ENCODE assay signal across 30 mouse cellular contexts in the genomic region with DNA sequence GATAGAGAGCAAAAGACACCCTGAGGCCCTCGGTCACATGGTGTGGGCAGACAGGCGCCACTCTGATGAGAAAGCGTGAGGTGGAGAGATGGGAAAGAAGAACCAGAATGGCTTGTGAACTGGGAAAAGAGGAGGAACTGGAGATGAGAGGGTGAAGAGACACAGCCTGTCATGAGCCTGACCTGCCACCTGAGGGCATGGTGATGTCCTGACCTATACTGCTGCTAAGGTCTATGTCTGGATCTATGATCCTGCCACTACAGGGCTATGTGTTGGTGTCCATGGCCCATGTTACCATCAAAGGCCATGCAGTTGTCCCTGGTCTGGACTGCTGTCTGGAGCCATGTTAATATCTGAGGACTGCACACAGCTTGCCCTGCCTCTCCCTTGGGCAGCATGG. TPM values are rescaled to one million over a fixed set of nuclear protein-coding genes. Genes with fewer than 3 reads are reported as not detected.
DNase-seq lines count a peak whose midpoint lies in the region; ATAC-seq and TF ChIP-seq lines count a peak whose summit lies in the region.
"Had no signal": no experiment of that assay in that cellular context is flagged by ENCODE, and none has a peak within 500 bp of the region (broad histone marks: within the 10 kb centered on the region; RNA-seq: fewer than 3 reads in every experiment).

No protein-coding gene starts in this region.

- H3K27ac ChIP-seq in kidney, adult 2 months (ENCODE audit: insufficient read depth, low read depth, low read length) = no peak overlapping the region
- no peak overlapping the region for H3K27ac ChIP-seq in ES-Bruce4 (ENCODE audit: insufficient read depth, low read length)
- no peak overlapping the region for H3K27ac ChIP-seq in liver, embryonic 14.5 days
- H3K27ac ChIP-seq: hindbrain, embryonic 15.5 days; liver, embryonic 15.5 days; midbrain, embryonic 13.5 days; neural tube, embryonic 15.5 days had no signal

- 94% methylated on average over 3 of the region's 3 CpGs for WGBS in kidney, adult 2 months
- 54% methylated on average over 3 of the region's 3 CpGs for WGBS in liver, embryonic 14.5 days (ENCODE audit: insufficient replicate concordance)

- no peaks in the 10 kb centered on the region for H3K36me3 ChIP-seq in kidney, adult 2 months (ENCODE audit: control insufficient read depth, insufficient read depth, low read length)
- H3K36me3 ChIP-seq in ES-Bruce4 (ENCODE audit: control insufficient read depth, insufficient read depth, low read length, poor library complexity, severe bottlenecking) = no peaks in the 10 kb centered on the region
- H3K36me3 ChIP-seq in liver, embryonic 14.5 days (replicated peaks; ENCODE audit: control insufficient read depth, insufficient read depth, low read depth) = no peaks in the 10 kb centered on the region
- H3K36me3 ChIP-seq: heart, embryonic 12.5 days; hindbrain, embryonic 15.5 days; liver, embryonic 15.5 days; midbrain, embryonic 13.5 days; neural tube, embryonic 15.5 days had no signal

- H3K4me2 ChIP-seq in liver, embryonic 14.5 days (ENCODE audit: low read depth) = no peak overlapping the region
- H3K4me2 ChIP-seq: heart, embryonic 12.5 days; hindbrain, embryonic 15.5 days; liver, embryonic 15.5 days; midbrain, embryonic 13.5 days; neural tube, embryonic 15.5 days had no signal

- no peak for ATAC-seq in liver, embryonic 14.5 days (ENCODE audit: insufficient read depth)
- ATAC-seq: midbrain, embryonic 13.5 days had no signal

- peaks cover 4% of the 10 kb centered on the region; the same call in 1 of the 2 replicates for H3K4me1 ChIP-seq in kidney, adult 2 months (ENCODE audit: control insufficient read depth, insufficient read depth, low read length)
- H3K4me1 ChIP-seq in ES-Bruce4 (ENCODE audit: control insufficient read depth, insufficient read depth, low read length) = no peaks in the 10 kb centered on the region
- H3K4me1 ChIP-seq in liver, embryonic 14.5 days (replicated peaks; ENCODE audit: control insufficient read depth in 2 of 2, insufficient read depth in 2 of 2, low read length in 1 of 2) = no peaks in the 10 kb centered on the region
- H3K4me1 ChIP-seq: heart, embryonic 12.5 days; hindbrain, embryonic 15.5 days; liver, embryonic 15.5 days; midbrain, embryonic 13.5 days; neural tube, embryonic 15.5 days had no signal

- H3K9me3 ChIP-seq in ES-Bruce4 (replicated peaks; ENCODE audit: control insufficient read depth, insufficient read depth, low read length, poor library complexity, severe bottlenecking) = no peaks in the 10 kb centered on the region
- no peaks in the 10 kb centered on the region for H3K9me3 ChIP-seq in liver, embryonic 14.5 days (ENCODE audit: control insufficient read depth, low read length)
- H3K9me3 ChIP-seq: heart, embryonic 12.5 days; hindbrain, embryonic 15.5 days; liver, embryonic 15.5 days; midbrain, embryonic 13.5 days; neural tube, embryonic 15.5 days had no signal

- TF ChIP-seq EP300 in ES-Bruce4 (IDR thresholded peaks at IDR 0.05; ENCODE audit: insufficient read depth, low read depth, low read length) = no peak
- TF ChIP-seq EP300 in liver, embryonic 14.5 days (IDR thresholded peaks at IDR 0.05; ENCODE audit: low read depth) = no peak

- H3K9ac ChIP-seq in ES-Bruce4 (ENCODE audit: low read depth, poor library complexity, severe bottlenecking) = no peak overlapping the region
- no peak overlapping the region for H3K9ac ChIP-seq in liver, embryonic 14.5 days (replicated peaks)
- H3K9ac ChIP-seq: heart, embryonic 12.5 days; hindbrain, embryonic 15.5 days; liver, embryonic 15.5 days; midbrain, embryonic 13.5 days; neural tube, embryonic 15.5 days had no signal

- no peak overlapping the region for H3K4me3 ChIP-seq in kidney, adult 2 months (ENCODE audit: insufficient read depth, low read depth, low read length)
- H3K4me3 ChIP-seq in ES-Bruce4 (ENCODE audit: low read depth, low read length) = no peak overlapping the region
- H3K4me3 ChIP-seq in liver, embryonic 14.5 days (ENCODE audit: insufficient read depth in 1 of 2, low read depth in 2 of 2, low read length in 2 of 2) = no peak overlapping the region
- H3K4me3 ChIP-seq: heart, embryonic 12.5 days; hindbrain, embryonic 15.5 days; liver, embryonic 15.5 days; midbrain, embryonic 13.5 days; myocyte; neural tube, embryonic 15.5 days had no signal

- intact Hi-C loops in left cerebral cortex, postnatal 36 days (cut with DNase I) = no loop called here

- no peak for DNase-seq in kidney, adult 2 months
- no peak for DNase-seq in kidney, postnatal 25 days
- DNase-seq in ZHBTc4 (ENCODE audit: low read depth, low spot score) = peak; percentile 25
- DNase-seq in liver, embryonic 14.5 days (ENCODE audit: low read depth in 3 of 3, low spot score in 3 of 3) = no peak
- DNase-seq in frontal cortex, adult 2 months (ENCODE audit: extremely low spot score in 1 of 2, low spot score in 1 of 2) = no peak
- no peak for DNase-seq in left cerebral cortex, postnatal 36 days (ENCODE audit: low spot score in 2 of 2)
- DNase-seq: adrenal gland, adult 8-10 months; cerebellum, adult 11-12 months; cerebellum, postnatal 36 days; gastrocnemius, postnatal 14 days; layer of hippocampus, postnatal 36 days; left cerebral cortex, postnatal 4 days; lung, postnatal 4 days; thymus, adult 18-20 months had no signal

- TF ChIP-seq POLR2A in kidney, adult 2 months (IDR thresholded peaks at IDR 0.05; ENCODE audit: low read depth, low read length) = no peak
- TF ChIP-seq POLR2A in ES-Bruce4 (IDR thresholded peaks at IDR 0.05; ENCODE audit: insufficient read depth, low read length) = no peak

- H3K27me3 ChIP-seq in kidney, adult 2 months (replicated peaks; ENCODE audit: control insufficient read depth, insufficient read depth, low read length) = no peaks in the 10 kb centered on the region
- no peaks in the 10 kb centered on the region for H3K27me3 ChIP-seq in ES-Bruce4 (ENCODE audit: control insufficient read depth, insufficient read depth, low read length, poor library complexity, severe bottlenecking)
- H3K27me3 ChIP-seq in liver, embryonic 14.5 days (ENCODE audit: control insufficient read depth, insufficient read depth, low read length) = no peaks in the 10 kb centered on the region
- H3K27me3 ChIP-seq: heart, embryonic 12.5 days; hindbrain, embryonic 15.5 days; liver, embryonic 15.5 days; midbrain, embryonic 13.5 days; neural tube, embryonic 15.5 days had no signal

- TF ChIP-seq CTCF in kidney, adult 2 months (conservative IDR thresholded peaks at IDR 0.05; ENCODE audit: insufficient read depth, insufficient read length, low read depth, low read length) = peak; percentile 28; the same call in 1 of the 2 replicates
- TF ChIP-seq CTCF in ES-Bruce4 (IDR thresholded peaks at IDR 0.05; ENCODE audit: low read depth, low read length) = peak; percentile 27
- TF ChIP-seq CTCF in liver, embryonic 14.5 days (IDR thresholded peaks at IDR 0.05; ENCODE audit: low read depth) = peak; percentile 31

RNA-seq across cellular contexts. Expression of a gene that starts 10.0 kb away (rescaled TPM):
- polyA plus RNA-seq in kidney, adult 2 months (2012; rRNA removed) = 0.05 and 0.10 TPM in 2 replicates
- 3.7 and 3.9 TPM in 2 replicates for polyA plus RNA-seq in ES-Bruce4 (2011; ENCODE audit: insufficient read depth, insufficient read length, low read depth, missing spikeins)
- 0.08 and 0.09 TPM in 2 replicates for polyA plus RNA-seq in liver, embryonic 14.5 days (2012; rRNA removed)
- polyA plus RNA-seq in liver, embryonic 14.5 days (2014; fragmentation: Nextera tagmentation; extraction: Ambion mirVana) = not detected in 2 replicates
- 0.50 and 0.66 TPM in 2 replicates for polyA plus RNA-seq in frontal cortex, adult 2 months (2012; rRNA removed)
- under 1 TPM; 0.22 to 0.54 TPM for total RNA-seq in left cerebral cortex, postnatal 36 days (2021)
- total RNA-seq: adrenal gland, adult 8-10 months; gastrocnemius, postnatal 14 days; heart, postnatal 25 days had no signal
- polyA plus RNA-seq: C2C12; forebrain, embryonic 11.5 days; large intestine, adult 2 months; myocyte had no signal

RNA-seq across cellular contexts. Expression of a gene that starts 24.4 kb away (rescaled TPM):
- polyA plus RNA-seq in kidney, adult 2 months (2012; rRNA removed) = 0.33 and 1.0 TPM in 2 replicates
- polyA plus RNA-seq in ES-Bruce4 (2011; ENCODE audit: insufficient read depth, insufficient read length, low read depth, missing spikeins) = 14.5 and 23.4 TPM in 2 replicates
- polyA plus RNA-seq in liver, embryonic 14.5 days (2012; rRNA removed) = 0.06 and 0.10 TPM in 2 replicates
- 0.10 and 0.25 TPM in 2 replicates for polyA plus RNA-seq in liver, embryonic 14.5 days (2014; fragmentation: Nextera tagmentation; extraction: Ambion mirVana)
- 18.5 and 22.4 TPM in 2 replicates for polyA plus RNA-seq in frontal cortex, adult 2 months (2012; rRNA removed)
- total RNA-seq in left cerebral cortex, postnatal 36 days (2021) = 10 to 100 TPM; 22.2 to 31.0 TPM
- total RNA-seq: gastrocnemius, postnatal 14 days; heart, postnatal 25 days had no signal

RNA-seq across cellular contexts. Expression of a gene that starts 34.1 kb away (rescaled TPM):
- 78.0 and 92.8 TPM in 2 replicates for polyA plus RNA-seq in kidney, adult 2 months (2012; rRNA removed)
- not detected in 2 replicates for polyA plus RNA-seq in ES-Bruce4 (2011; ENCODE audit: insufficient read depth, insufficient read length, low read depth, missing spikeins)
- polyA plus RNA-seq in liver, embryonic 14.5 days (2012; rRNA removed) = 0.07 and 0.14 TPM in 2 replicates
- polyA plus RNA-seq in liver, embryonic 14.5 days (2014; fragmentation: Nextera tagmentation; extraction: Ambion mirVana) = 0.17 and 0.18 TPM in 2 replicates
- 0.32 and 0.95 TPM in 2 replicates for polyA plus RNA-seq in frontal cortex, adult 2 months (2012; rRNA removed)
- total RNA-seq in left cerebral cortex, postnatal 36 days (2021) = not detected
- total RNA-seq: layer of hippocampus, postnatal 36 days; left cerebral cortex, postnatal 4 days had no signal
- polyA plus RNA-seq: brain, embryonic 14.5 days; C2C12; embryonic facial prominence, embryonic 11.5 days; forebrain, embryonic 11.5 days; heart, embryonic 12.5 days; hindbrain, embryonic 15.5 days; midbrain, embryonic 13.5 days; myocyte; neural tube, embryonic 15.5 days; stomach, embryonic 14.5 days had no signal

RNA-seq across cellular contexts. Expression of a gene that starts 37.2 kb away (rescaled TPM):
- 7.4 and 9.3 TPM in 2 replicates for polyA plus RNA-seq in kidney, adult 2 months (2012; rRNA removed)
- polyA plus RNA-seq in ES-Bruce4 (2011; ENCODE audit: insufficient read depth, insufficient read length, low read depth, missing spikeins) = 13.1 and 15.2 TPM in 2 replicates
- polyA plus RNA-seq in liver, embryonic 14.5 days (2012; rRNA removed) = 8.3 and 9.1 TPM in 2 replicates
- polyA plus RNA-seq in liver, embryonic 14.5 days (2014; fragmentation: Nextera tagmentation; extraction: Ambion mirVana) = 19.3 and 22.8 TPM in 2 replicates
- 0.78 and 1.4 TPM in 2 replicates for polyA plus RNA-seq in frontal cortex, adult 2 months (2012; rRNA removed)
- 1 to 10 TPM; 2.1 to 8.4 TPM for total RNA-seq in left cerebral cortex, postnatal 36 days (2021)
- total RNA-seq: gastrocnemius, postnatal 14 days; left cerebral cortex, postnatal 4 days had no signal
- polyA plus RNA-seq: brain, embryonic 14.5 days; C2C12; midbrain, embryonic 13.5 days had no signal

RNA-seq across cellular contexts. Expression of a gene that starts 47.7 kb away (rescaled TPM):
- polyA plus RNA-seq in kidney, adult 2 months (2012; rRNA removed) = 20.6 and 20.8 TPM in 2 replicates
- polyA plus RNA-seq in ES-Bruce4 (2011; ENCODE audit: insufficient read depth, insufficient read length, low read depth, missing spikeins) = not detected in 2 replicates
- polyA plus RNA-seq in liver, embryonic 14.5 days (2012; rRNA removed) = not detected in 2 replicates
- not detected in 2 replicates for polyA plus RNA-seq in liver, embryonic 14.5 days (2014; fragmentation: Nextera tagmentation; extraction: Ambion mirVana)
- polyA plus RNA-seq in frontal cortex, adult 2 months (2012; rRNA removed) = 1.4 and 6.3 TPM in 2 replicates
- not detected for total RNA-seq in left cerebral cortex, postnatal 36 days (2021)
- total RNA-seq: adrenal gland, adult 8-10 months; gastrocnemius, postnatal 14 days; layer of hippocampus, postnatal 36 days; left cerebral cortex, postnatal 4 days had no signal
- polyA plus RNA-seq: brain, embryonic 14.5 days; C2C12; embryonic facial prominence, embryonic 11.5 days; forebrain, embryonic 11.5 days; heart, embryonic 12.5 days; hindbrain, embryonic 15.5 days; kidney, embryonic 14.5 days; large intestine, adult 2 months; liver, embryonic 15.5 days; midbrain, embryonic 13.5 days; myocyte; neural tube, embryonic 15.5 days; stomach, embryonic 14.5 days; urinary bladder, adult 2 months had no signal

Comparison
In these comparisons a context has a peak if more than half of its experiments do, and no peak if none do; other contexts are left out.
1. RNA of a gene that starts 34.1 kb away (polyA plus RNA-seq): 78.0 to 92.8 TPM in kidney, adult 2 months; 0.32 to 0.95 TPM in frontal cortex, adult 2 months, not detected in ES-Bruce4 and 0.07 to 0.18 TPM in liver, embryonic 14.5 days; every median in the first group is over 10 times any median in the second.
2. Peak in every context shown above with its lines, with median percentiles within 50 percentile points of each other: CTCF ChIP-seq.